Mouse (Mus musculus) neural tube, embryonic 14.5 days (tissue): ENCODE results near the gene Mrpl23. TPM values are rescaled to one million over a fixed set of nuclear protein-coding genes. Genes with fewer than 3 reads are reported as not detected.

Experiments used
- ATAC-seq: fragments of 200-750 bp; cut with Nextera tagmentation; 2 replicates; pipeline ENCODE4 v1.8.0; 2017; ENCODE audit warnings: low read depth, mild to moderate bottlenecking, moderate TSS enrichment, moderate library complexity
- H3K27ac ChIP-seq: fragments of 300-500 bp; sonication (generic); 2 replicates; pipeline ENCODE4 v1.5.1; 2014; ENCODE audit warnings: low read depth, mild to moderate bottlenecking, control low read depth, low read length, moderate library complexity, mixed read lengths
- H3K27me3 ChIP-seq: fragments of 300-500 bp; sonication (generic); 2 replicates; pipeline ENCODE4 v1.6.1; 2014; ENCODE audit warnings: low read length; ENCODE audit not compliant: control insufficient read depth, insufficient read depth
- H3K36me3 ChIP-seq: fragments of 300-500 bp; sonication (generic); 2 replicates; pipeline ENCODE4 v1.6.1; 2014; ENCODE audit warnings: low read length, mixed read lengths; ENCODE audit not compliant: control insufficient read depth, insufficient read depth
- H3K4me1 ChIP-seq: fragments of 300-500 bp; sonication (generic); 2 replicates; pipeline ENCODE4 v1.6.1; 2014; ENCODE audit warnings: low read length; ENCODE audit not compliant: control insufficient read depth, insufficient read depth
- H3K4me2 ChIP-seq: fragments of 300-500 bp; sonication (generic); 2 replicates; pipeline ENCODE4 v1.6.1; 2014; ENCODE audit warnings: mild to moderate bottlenecking, low read depth, low read length, control low read depth
- H3K4me3 ChIP-seq: fragments of 300-500 bp; sonication (generic); 2 replicates; pipeline ENCODE4 v1.5.1; 2014; ENCODE audit warnings: low read depth, low read length, control low read depth, mixed read lengths
- H3K9ac ChIP-seq: fragments of 300-500 bp; sonication (generic); replicated peaks from 2 replicates; pipeline ENCODE4 v1.6.1; 2014; ENCODE audit warnings: low read depth, mild to moderate bottlenecking, control low read depth, low read length, mixed read lengths
- H3K9me3 ChIP-seq: fragments of 300-500 bp; sonication (generic); 2 replicates; pipeline ENCODE4 v1.6.1; 2016; ENCODE audit warnings: low read length; ENCODE audit not compliant: control insufficient read depth
- WGBS: fragments of 180-500 bp; shearing (Covaris S2); extraction: QIAGEN DNeasy Blood & Tissue Kit; methylation state at CpG from one replicate; pipeline ENCODE4 v1.1.7; 2014; 5-methylcytosine and 5-hydroxymethylcytosine counted together
- polyA plus RNA-seq: library from polyadenylated mRNA; unstranded; fragments of >200 nt; fragmentation: Nextera tagmentation; extraction: Ambion mirVana; gene quantifications from 2 replicates; pipeline ENCODE4 v1.2.1, GENCODE M21; 2014

Gene Mrpl23
- polyA plus RNA-seq, 1 experiment from 2014 or later: 21.4 TPM

- no peaks in the 10 kb centered on the region for H3K4me1 ChIP-seq
- no peak for ATAC-seq
- no peaks in the 10 kb centered on the region for H3K36me3 ChIP-seq
- no peak overlapping the region for H3K27ac ChIP-seq
- no peak overlapping the region for H3K9ac ChIP-seq
- H3K4me2 ChIP-seq: no peak overlapping the region
- H3K27me3 ChIP-seq: no peaks in the 10 kb centered on the region
- 62% methylated on average over 13 of the region's 13 CpGs for WGBS
- H3K4me3 ChIP-seq: no peak overlapping the region
- H3K9me3 ChIP-seq: no peaks in the 10 kb centered on the region
Measured at GRCm38 (mm10) chr7:142552591-142553416, 20.3 kb downstream of the Mrpl23 start.

- WGBS: 40% methylated on average over 11 of the region's 11 CpGs
- Histone ChIP-seq H3K27me3 (no peaks in the 10 kb centered on the region), H3K27ac (no peak overlapping the region), H3K4me2 (no peak overlapping the region), H3K9me3 (no peaks in the 10 kb centered on the region), H3K4me3 (no peak overlapping the region), H3K9ac (no peak overlapping the region), H3K4me1 (no peaks in the 10 kb centered on the region), H3K36me3 (no peaks in the 10 kb centered on the region)
- ATAC-seq: no peak
Measured at GRCm38 (mm10) chr7:142553417-142554335, 21.2 kb downstream of the Mrpl23 start.

GRCm38 (mm10) chr7:142554625-142555024 is 22.1 kb downstream of the Mrpl23 start:
- ATAC-seq: no peak
- no peaks in the 10 kb centered on the region for H3K36me3 ChIP-seq
- no peak overlapping the region for H3K9ac ChIP-seq
- no peaks in the 10 kb centered on the region for H3K27me3 ChIP-seq
- no peak overlapping the region for H3K4me3 ChIP-seq
- no peak overlapping the region for H3K4me2 ChIP-seq
- no peaks in the 10 kb centered on the region for H3K4me1 ChIP-seq
- H3K27ac ChIP-seq: no peak overlapping the region
- no peaks in the 10 kb centered on the region for H3K9me3 ChIP-seq
- 25% methylated on average over 1 of the region's 1 CpGs for WGBS

- H3K36me3 ChIP-seq: no peaks in the 10 kb centered on the region
- WGBS: 88% methylated on average over 8 of the region's 8 CpGs
- no peaks in the 10 kb centered on the region for H3K4me1 ChIP-seq
- ATAC-seq: no peak
- no peaks in the 10 kb centered on the region for H3K9me3 ChIP-seq
- no peaks in the 10 kb centered on the region for H3K27me3 ChIP-seq
- H3K27ac ChIP-seq: no peak overlapping the region
- H3K4me2 ChIP-seq: no peak overlapping the region
- no peak overlapping the region for H3K4me3 ChIP-seq
- no peak overlapping the region for H3K9ac ChIP-seq
Measured at GRCm38 (mm10) chr7:142555366-142556088, 23.0 kb downstream of the Mrpl23 start.

- H3K4me3 ChIP-seq: no peak overlapping the region
- no peak overlapping the region for H3K4me2 ChIP-seq
- no peaks in the 10 kb centered on the region for H3K36me3 ChIP-seq
- no peak overlapping the region for H3K27ac ChIP-seq
- H3K9me3 ChIP-seq: no peaks in the 10 kb centered on the region
- 86% methylated on average over 2 of the region's 2 CpGs for WGBS
- H3K9ac ChIP-seq: no peak overlapping the region
- H3K4me1 ChIP-seq: no peaks in the 10 kb centered on the region
- H3K27me3 ChIP-seq: no peaks in the 10 kb centered on the region
- no peak for ATAC-seq
Measured at GRCm38 (mm10) chr7:142556089-142556476, 23.6 kb downstream of the Mrpl23 start.

- H3K4me1 ChIP-seq: no peaks in the 10 kb centered on the region
- H3K27ac ChIP-seq: no peak overlapping the region
- no peaks in the 10 kb centered on the region for H3K27me3 ChIP-seq
- no peak overlapping the region for H3K4me2 ChIP-seq
- no peak overlapping the region for H3K4me3 ChIP-seq
- no peaks in the 10 kb centered on the region for H3K9me3 ChIP-seq
- ATAC-seq: no peak
- H3K9ac ChIP-seq: no peak overlapping the region
- WGBS: 70% methylated on average over 6 of the region's 6 CpGs
- no peaks in the 10 kb centered on the region for H3K36me3 ChIP-seq
Measured at GRCm38 (mm10) chr7:142557696-142558095, 25.2 kb downstream of the Mrpl23 start.

GRCm38 (mm10) chr7:142558511-142559146 is 26.1 kb downstream of the Mrpl23 start:
- Histone ChIP-seq H3K9me3 (no peaks in the 10 kb centered on the region), H3K27ac (no peak overlapping the region), H3K9ac (no peak overlapping the region), H3K4me1 (no peaks in the 10 kb centered on the region), H3K27me3 (no peaks in the 10 kb centered on the region), H3K4me3 (no peak overlapping the region), H3K36me3 (no peaks in the 10 kb centered on the region), H3K4me2 (no peak overlapping the region)
- WGBS: 95% methylated on average over 9 of the region's 9 CpGs
- ATAC-seq: no peak

- H3K36me3 ChIP-seq: no peaks in the 10 kb centered on the region
- no peaks in the 10 kb centered on the region for H3K9me3 ChIP-seq
- H3K4me2 ChIP-seq: no peak overlapping the region
- H3K4me3 ChIP-seq: no peak overlapping the region
- H3K27ac ChIP-seq: no peak overlapping the region
- WGBS: 66% methylated on average over 5 of the region's 5 CpGs
- H3K9ac ChIP-seq: no peak overlapping the region
- no peaks in the 10 kb centered on the region for H3K4me1 ChIP-seq
- no peaks in the 10 kb centered on the region for H3K27me3 ChIP-seq
- ATAC-seq: no peak
Measured at GRCm38 (mm10) chr7:142559651-142560175, 27.2 kb downstream of the Mrpl23 start.
